Mouse (Mus musculus) adrenal gland, postnatal 14 days (tissue): ENCODE results near the gene Frat1. TPM values are rescaled to one million over a fixed set of nuclear protein-coding genes. Genes with fewer than 3 reads are reported as not detected.

Experiments used
- DNase-seq: peaks from one replicate; pipeline ENCODE4 v3.0.0; 2021; ENCODE audit warnings: mixed read lengths
- total RNA-seq: library from RNA; stranded (reverse); gene quantifications from 2 replicates; pipeline ENCODE4 v1.2.3, GENCODE M21; 2021

The Frat1 gene
- total RNA-seq, 1 experiment from 2014 or later: 7.5 TPM

- DNase-seq: peak; percentile 44
These were observed 12.9 kb upstream of the Frat1 start for GRCm38 (mm10) chr19:41816915-41817314.

- DNase-seq: peak; percentile 55
These were observed 12.4 kb upstream of the Frat1 start for GRCm38 (mm10) chr19:41817325-41817724.

- no peak for DNase-seq
These were observed 11.0 kb upstream of the Frat1 start for GRCm38 (mm10) chr19:41818749-41819148.

- no peak for DNase-seq
These were observed 8.3 kb upstream of the Frat1 start for GRCm38 (mm10) chr19:41821436-41821835.

- DNase-seq: no peak
These were observed 7.2 kb upstream of the Frat1 start for GRCm38 (mm10) chr19:41822589-41822988.

- DNase-seq: no peak
These were observed 4.8 kb upstream of the Frat1 start for GRCm38 (mm10) chr19:41824950-41825349.

GRCm38 (mm10) chr19:41826529-41826928, 3.2 kb upstream of the Frat1 start:
- no peak for DNase-seq

GRCm38 (mm10) chr19:41828941-41829340, 829 bp upstream of the Frat1 start:
- no peak for DNase-seq

GRCm38 (mm10) chr19:41830106-41831031, 599 bp downstream of the Frat1 start:
- DNase-seq: peak; percentile 85

GRCm38 (mm10) chr19:41831101-41831570, 1.4 kb downstream of the Frat1 start:
- DNase-seq: peak; percentile 81

GRCm38 (mm10) chr19:41831718-41832391, 2.1 kb downstream of the Frat1 start:
- DNase-seq: no peak

- DNase-seq: no peak
These were observed 2.9 kb downstream of the Frat1 start for GRCm38 (mm10) chr19:41832501-41833201.

- DNase-seq: no peak
These were observed 5.6 kb downstream of the Frat1 start for GRCm38 (mm10) chr19:41835407-41835806.

- DNase-seq: peak; percentile 66
These were observed 6.0 kb downstream of the Frat1 start for GRCm38 (mm10) chr19:41835816-41836215.

- no peak for DNase-seq
These were observed 6.9 kb downstream of the Frat1 start for GRCm38 (mm10) chr19:41836719-41837118.

- DNase-seq: no peak
These were observed 7.6 kb downstream of the Frat1 start for GRCm38 (mm10) chr19:41837194-41837916.

GRCm38 (mm10) chr19:41837917-41838261, 8.1 kb downstream of the Frat1 start:
- no peak for DNase-seq

GRCm38 (mm10) chr19:41838808-41839207, 9.0 kb downstream of the Frat1 start:
- no peak for DNase-seq

- DNase-seq: no peak
These were observed 9.9 kb downstream of the Frat1 start for GRCm38 (mm10) chr19:41839685-41840084.

- no peak for DNase-seq
These were observed 11.5 kb downstream of the Frat1 start for GRCm38 (mm10) chr19:41841105-41841750.

GRCm38 (mm10) chr19:41842196-41842595, 12.4 kb downstream of the Frat1 start:
- no peak for DNase-seq
